Mouse (Mus musculus) heart, postnatal 0 days (tissue): ENCODE data around the gene Dnah8.

Experiments
- CTCF ChIP-seq: IDR thresholded peaks from 2 replicates; pipeline ENCODE4 v1.5.1; 2016; ENCODE audit warnings: antibody characterized with exemption, control low read depth, low read depth
- EP300 ChIP-seq: IDR thresholded peaks from 2 replicates; pipeline ENCODE4 v1.6.1; 2016; ENCODE audit warnings: antibody characterized with exemption, low read depth

DNA sequence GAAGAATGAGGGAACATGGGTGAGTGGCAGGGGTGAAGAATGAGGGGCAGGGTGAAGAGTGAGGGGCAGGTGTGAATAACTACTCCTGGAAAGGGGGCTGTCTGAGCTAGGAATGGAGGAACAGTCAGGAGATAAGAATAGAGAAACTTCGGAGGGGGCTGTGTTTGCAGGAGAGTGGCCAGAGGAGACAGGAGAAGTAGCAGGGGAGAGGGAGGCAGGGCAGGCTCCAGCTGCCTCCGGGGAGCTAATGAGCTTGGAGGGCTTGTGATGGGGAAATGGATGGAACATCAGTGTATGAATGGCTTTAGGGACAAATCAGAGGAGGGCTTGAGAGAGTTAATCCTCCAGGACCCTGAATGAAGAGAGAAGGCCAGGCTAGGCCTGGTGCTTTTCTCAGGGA is 272.9 kb downstream of the Dnah8 start:
- TF ChIP-seq EP300, result no peak
- TF ChIP-seq CTCF, result no peak
